Mouse (Mus musculus) bone marrow macrophage, adult 2 months (primary cell): Measurements from ENCODE around the gene Prss16.

Source experiments
- CTCF ChIP-seq: IDR thresholded peaks from 2 replicates; pipeline ENCODE4 v1.5.1; 2012; ENCODE audit warnings: low read depth, mild to moderate bottlenecking, low read length, moderate library complexity
- POLR2A ChIP-seq: IDR thresholded peaks from 2 replicates; pipeline ENCODE4 v1.6.1; 2012; ENCODE audit warnings: mild to moderate bottlenecking, low read depth, low read length, borderline replicate concordance

- no peak for TF ChIP-seq CTCF
- TF ChIP-seq POLR2A: no peak
Measured at GRCm38 (mm10) chr13:22013716-22014115, 4.2 kb upstream of the Prss16 start.
